Mouse (Mus musculus) central nervous system, embryonic 11.5 days (tissue): ENCODE data around the gene E2f4. TPM values are rescaled to one million over a fixed set of nuclear protein-coding genes. Genes with fewer than 3 reads are reported as not detected.

Experiments
- polyA plus RNA-seq: library from polyadenylated mRNA; depleted of rRNA; stranded (reverse); fragments of >200 nt; gene quantifications from 2 replicates; pipeline ENCODE4 v1.2.3, GENCODE M21; 2012; rRNA removed

E2f4 gene
- 125 and 133 TPM in 2 replicates for polyA plus RNA-seq

GRCm38 (mm10) chr8:105297511-105298192 lies at the start of gene E2f4:
TSS of gene E2f4 (plus strand) at chr8:105297663.

GRCm38 (mm10) chr8:105254966-105255350 lies 42.5 kb upstream of the E2f4 start, which contains the start of gene B3gnt9:
TSS of gene B3gnt9 (minus strand) at chr8:105255153.

GRCm38 (mm10) chr8:105264024-105264982 lies 33.2 kb upstream of the E2f4 start, which contains the start of the genes Tradd and Fbxl8:
TSS of gene Tradd (minus strand) at chr8:105264609.
TSS of gene Fbxl8 (plus strand) at chr8:105264648.

GRCm38 (mm10) chr8:105269461-105269947 lies 28.0 kb upstream of the E2f4 start, which contains the start of gene Hsf4:
TSS of gene Hsf4 (plus strand) at chr8:105269801.

GRCm38 (mm10) chr8:105275840-105276239 lies 21.6 kb upstream of the E2f4 start, which contains the start of gene Nol3:
TSS of gene Nol3 (plus strand) at chr8:105276140.

GRCm38 (mm10) chr8:105289805-105290460 lies 7.5 kb upstream of the E2f4 start, which contains the start of gene 4931428F04Rik:
TSS of gene 4931428F04Rik (minus strand) at chr8:105289864.

GRCm38 (mm10) chr8:105295895-105296573 lies 1.4 kb upstream of the E2f4 start, which contains the start of gene Exoc3l:
TSS of gene Exoc3l (minus strand) at chr8:105296101.

GRCm38 (mm10) chr8:105305211-105306145 lies 8.0 kb downstream of the E2f4 start, which contains the start of gene Elmo3:
TSS of gene Elmo3 (plus strand) at chr8:105305601.

GRCm38 (mm10) chr8:105326141-105326672 lies 28.7 kb downstream of the E2f4 start, which contains the start of the genes Lrrc29 and Tmem208:
TSS of gene Lrrc29 (minus strand) at chr8:105326278.
TSS of gene Tmem208 (plus strand) at chr8:105326354.

GRCm38 (mm10) chr8:105347428-105348221 lies 50.2 kb downstream of the E2f4 start, which contains the start of gene Fhod1:
TSS of gene Fhod1 (minus strand) at chr8:105347953.

GRCm38 (mm10) chr8:105348450-105349095 lies 51.1 kb downstream of the E2f4 start, which contains the start of gene Slc9a5:
TSS of gene Slc9a5 (plus strand) at chr8:105348843.

Other genes starting within 250 kb of the E2f4 start
- gene Ces3a, start 249.1 kb upstream of the E2f4 start, polyA plus RNA-seq: not detected in 2 replicates
- not detected in 2 replicates for gene Ces3b, start 213.9 kb upstream of the E2f4 start, polyA plus RNA-seq
- not detected in 2 replicates for gene Ces4a, start 165.9 kb upstream of the E2f4 start, polyA plus RNA-seq
- gene Cbfb, start 127.0 kb upstream of the E2f4 start, polyA plus RNA-seq: 33.6 and 64.2 TPM in 2 replicates
- gene D230025D16Rik, start 72.5 kb upstream of the E2f4 start, polyA plus RNA-seq: 19.5 and 27.4 TPM in 2 replicates
- 5.5 and 7.9 TPM in 2 replicates for gene B3gnt9, start 42.5 kb upstream of the E2f4 start, polyA plus RNA-seq
- gene Tradd, start 33.1 kb upstream of the E2f4 start, polyA plus RNA-seq: 7.0 and 9.8 TPM in 2 replicates
- 0.94 and 1.1 TPM in 2 replicates for gene Fbxl8, start 33.0 kb upstream of the E2f4 start, polyA plus RNA-seq
- gene Hsf4, start 27.9 kb upstream of the E2f4 start, polyA plus RNA-seq: 0.14 and 0.31 TPM in 2 replicates
- 1.3 and 1.8 TPM in 2 replicates for gene Nol3, start 21.5 kb upstream of the E2f4 start, polyA plus RNA-seq
- 49.0 and 56.8 TPM in 2 replicates for gene 4931428F04Rik, start 7.8 kb upstream of the E2f4 start, polyA plus RNA-seq
- gene Exoc3l, start 1.6 kb upstream of the E2f4 start, polyA plus RNA-seq: 11.9 and 13.4 TPM in 2 replicates
- 2.1 and 3.4 TPM in 2 replicates for gene Elmo3, start 7.9 kb downstream of the E2f4 start, polyA plus RNA-seq
- gene Lrrc29, start 28.6 kb downstream of the E2f4 start, polyA plus RNA-seq: 1.9 and 3.0 TPM in 2 replicates
- gene Tmem208, start 28.7 kb downstream of the E2f4 start, polyA plus RNA-seq: 51.1 and 89.1 TPM in 2 replicates
- gene Fhod1, start 50.3 kb downstream of the E2f4 start, polyA plus RNA-seq: 18.4 and 21.0 TPM in 2 replicates
- gene Slc9a5, start 51.2 kb downstream of the E2f4 start, polyA plus RNA-seq: 28.6 and 31.2 TPM in 2 replicates
- 3.6 and 3.9 TPM in 2 replicates for gene Plekhg4, start 75.6 kb downstream of the E2f4 start, polyA plus RNA-seq
- gene Kctd19, start 115.8 kb downstream of the E2f4 start, polyA plus RNA-seq: not detected in 2 replicates
- gene Lrrc36, start 115.9 kb downstream of the E2f4 start, polyA plus RNA-seq: 2.1 and 4.3 TPM in 2 replicates
- gene Tppp3, start 173.9 kb downstream of the E2f4 start, polyA plus RNA-seq: 60.2 and 72.4 TPM in 2 replicates
- gene Zdhhc1, start 199.2 kb downstream of the E2f4 start, polyA plus RNA-seq: 34.5 and 38.7 TPM in 2 replicates
- gene Hsd11b2, start 221.1 kb downstream of the E2f4 start, polyA plus RNA-seq: 19.6 and 32.8 TPM in 2 replicates